Mouse (Mus musculus) layer of hippocampus, adult 2 months (tissue): Measurements from ENCODE around the gene Mafg. TPM values are rescaled to one million over a fixed set of nuclear protein-coding genes. Genes with fewer than 3 reads are reported as not detected.

Source experiments
- DNase-seq, 2 experiments: peaks; one replicate each; pipeline ENCODE4 v3.0.0; 2022; ENCODE audit warnings: low spot score in 2 of 2
- H3K27ac ChIP-seq: fragments of 200-600 bp; 2 replicates; pipeline ENCODE4 v1.8.1; 2022
- H3K4me3 ChIP-seq: fragments of 200-600 bp; 2 replicates; pipeline ENCODE4 v1.8.1; 2022; ENCODE audit warnings: mild to moderate bottlenecking
- CTCF ChIP-seq: fragments of 200-600 bp; conservative IDR thresholded peaks from 2 replicates; pipeline ENCODE4 v1.8.1; 2022; ENCODE audit warnings: antibody characterized with exemption, mild to moderate bottlenecking, moderate library complexity
- total RNA-seq, 2 experiments: library from RNA; stranded (reverse); gene quantifications; 2 replicates each; pipeline ENCODE4 v1.2.3; 2021

Gene Mafg
- total RNA-seq, 2 experiments from 2014 or later: 71.6 to 80.3 TPM

- Histone ChIP-seq H3K4me3 (no peak overlapping the region), H3K27ac (no peak overlapping the region)
- no peak for TF ChIP-seq CTCF
- DNase-seq: no peak
These were observed 19.4 kb downstream of the Mafg start for GRCm38 (mm10) chr11:120613976-120614375.

- no peak for DNase-seq
- no peak for TF ChIP-seq CTCF
- H3K4me3 ChIP-seq: no peak overlapping the region
- no peak overlapping the region for H3K27ac ChIP-seq
These were observed 19.9 kb downstream of the Mafg start for GRCm38 (mm10) chr11:120613481-120613972.

DNA sequence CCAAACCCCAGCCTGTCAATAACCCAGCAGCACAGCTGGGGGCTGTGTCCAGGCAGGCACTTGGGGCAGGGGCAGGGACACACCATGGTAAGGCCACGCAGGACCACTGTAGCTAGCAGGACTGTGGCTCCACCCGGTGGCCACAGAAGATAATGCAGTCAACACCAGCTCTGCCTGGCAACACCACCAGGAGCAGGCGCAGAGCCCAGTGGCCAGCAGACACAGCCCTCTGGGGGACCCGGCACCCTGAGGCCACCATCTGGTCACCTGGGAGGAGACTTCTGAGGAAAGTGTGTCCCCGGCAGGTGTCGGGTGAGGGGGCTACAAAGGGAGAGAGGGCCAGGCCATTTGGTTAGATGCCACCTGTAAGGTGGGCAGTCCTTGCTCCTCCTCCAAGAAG, 20.6 kb downstream of the Mafg start:
- DNase-seq: peak; percentile 58 to 76
- H3K27ac ChIP-seq: no peak overlapping the region
- H3K4me3 ChIP-seq: no peak overlapping the region
- TF ChIP-seq CTCF: peak; percentile 90

DNA sequence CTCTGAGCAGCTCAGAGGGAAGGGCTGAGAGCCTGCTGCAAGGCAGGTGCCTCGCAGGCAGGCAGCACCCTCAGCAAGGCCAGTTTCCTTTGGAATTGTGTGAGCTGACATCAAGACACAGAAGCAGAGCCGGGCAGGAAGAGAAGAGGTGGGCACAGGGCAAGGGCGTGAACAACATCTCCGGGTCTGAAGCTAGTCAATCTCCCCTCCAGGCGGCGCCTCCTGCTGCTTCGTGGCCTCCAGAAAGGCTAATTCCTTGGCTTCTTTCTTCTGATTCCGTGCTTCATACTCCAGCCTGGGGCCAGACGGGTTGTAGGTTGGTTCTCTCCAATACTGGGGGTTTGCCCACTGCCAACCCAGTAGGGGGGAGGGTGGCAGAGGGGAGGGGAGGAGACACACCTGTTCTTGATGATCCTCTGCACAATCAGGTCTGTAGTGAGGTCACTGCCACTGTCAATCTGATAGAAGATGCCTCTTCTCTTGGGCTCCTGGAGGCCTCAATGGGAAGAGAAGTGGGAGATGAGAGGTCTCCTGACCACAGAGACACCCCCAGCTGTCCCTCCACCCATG, 22.8 kb downstream of the Mafg start:
- no peak for TF ChIP-seq CTCF
- Histone ChIP-seq H3K27ac (no peak overlapping the region), H3K4me3 (no peak overlapping the region)
- DNase-seq: no peak

DNA sequence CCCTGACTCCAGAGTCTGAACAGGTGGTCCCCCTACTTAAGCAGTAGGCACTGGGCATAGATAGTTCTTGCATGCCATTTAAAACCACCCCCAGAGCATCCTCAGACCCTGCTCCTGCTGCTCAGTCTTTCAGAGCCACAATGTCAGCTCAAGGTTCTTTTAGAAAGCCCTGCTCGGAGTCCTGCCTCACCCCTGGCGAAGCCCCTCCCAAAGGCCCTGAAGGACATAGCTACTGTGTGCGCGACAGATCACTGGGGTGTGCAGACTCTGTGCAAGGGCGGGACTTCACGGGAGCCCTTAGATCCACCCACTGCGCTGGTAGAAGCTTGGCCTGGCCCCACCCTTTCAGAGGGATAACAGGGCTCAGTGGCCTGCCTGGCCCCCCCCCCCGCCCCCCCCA, 24.1 kb downstream of the Mafg start:
- TF ChIP-seq CTCF: no peak
- DNase-seq: no peak
- Histone ChIP-seq H3K27ac (no peak overlapping the region), H3K4me3 (no peak overlapping the region)

DNA sequence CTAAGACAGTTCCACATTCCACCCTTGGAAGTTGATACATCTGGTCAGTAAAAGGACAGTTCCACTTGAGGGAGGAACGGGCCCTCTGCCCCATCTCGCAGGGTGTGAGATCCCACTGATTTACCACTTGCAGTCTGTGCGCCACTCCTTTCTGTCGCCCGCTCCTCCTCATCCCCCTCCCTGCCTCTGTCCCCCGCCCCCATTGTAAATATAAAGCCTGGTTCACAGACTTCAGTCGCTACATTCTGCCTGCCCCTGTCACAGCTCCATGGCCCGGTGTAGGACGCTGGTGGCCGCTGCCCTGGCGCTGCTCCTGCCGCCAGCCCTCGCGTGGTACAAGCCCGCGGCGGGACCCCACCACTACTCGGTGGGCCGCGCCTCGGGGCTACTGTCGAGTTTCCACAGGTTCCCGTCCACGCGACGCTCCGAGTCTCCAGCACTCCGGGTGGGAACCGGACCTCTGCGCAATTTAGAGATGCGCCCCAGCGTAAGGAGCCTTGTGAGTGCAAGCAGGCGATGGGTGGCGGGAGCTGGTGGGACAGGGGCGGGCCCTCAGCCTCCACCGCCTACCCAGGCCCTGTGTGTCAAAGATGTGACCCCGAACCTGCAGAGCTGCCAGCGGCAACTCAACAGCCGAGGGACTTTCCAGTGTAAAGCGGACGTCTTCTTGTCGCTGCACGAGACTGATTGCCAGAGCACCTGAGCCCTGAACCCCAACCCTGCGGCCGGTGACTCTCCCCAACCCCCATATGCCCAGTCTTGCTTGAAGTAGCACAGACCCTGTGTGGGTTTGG, 25.0 kb downstream of the Mafg start, which contains the start of gene Npb:
Gene Npb (plus strand): TSS at position 237 of the 794 bp plus-strand sequence.
- no peak within 1 kb of the TSS; the same call in 1 of the 2 replicates for H3K4me3 ChIP-seq
- TF ChIP-seq CTCF: no peak
- H3K27ac ChIP-seq: no peak within 1 kb of the TSS
- DNase-seq: no peak

GRCm38 (mm10) chr11:120606764-120607163, 26.6 kb downstream of the Mafg start:
- no peak for DNase-seq
- H3K27ac ChIP-seq: no peak overlapping the region
- no peak for TF ChIP-seq CTCF
- no peak overlapping the region for H3K4me3 ChIP-seq

GRCm38 (mm10) chr11:120605667-120606066, 27.7 kb downstream of the Mafg start:
- peak overlapping the region; percentile 10; the same call in 1 of the 2 replicates for H3K27ac ChIP-seq
- no peak for TF ChIP-seq CTCF
- no peak for DNase-seq
- no peak overlapping the region for H3K4me3 ChIP-seq

GRCm38 (mm10) chr11:120603545-120603944, 29.9 kb downstream of the Mafg start:
- H3K27ac ChIP-seq: no peak overlapping the region
- DNase-seq: no peak
- TF ChIP-seq CTCF: no peak
- no peak overlapping the region for H3K4me3 ChIP-seq

- Histone ChIP-seq H3K27ac (no peak overlapping the region), H3K4me3 (no peak overlapping the region)
- DNase-seq: no peak
- no peak for TF ChIP-seq CTCF
These were observed 32.7 kb downstream of the Mafg start for GRCm38 (mm10) chr11:120600716-120601115.

- no peak for DNase-seq
- Histone ChIP-seq H3K27ac (peak overlapping the region; percentile 88; the same call in 1 of the 2 replicates), H3K4me3 (peak overlapping the region; percentile 78)
- TF ChIP-seq CTCF: no peak
These were observed 34.3 kb downstream of the Mafg start for GRCm38 (mm10) chr11:120598990-120599549.

GRCm38 (mm10) chr11:120598283-120598989, 35.0 kb downstream of the Mafg start, which contains the start of the genes Alyref and Anapc11:
Alyref (minus strand) TSS chr11:120598365.
Anapc11 (plus strand) TSS chr11:120598421.
- peak within 1 kb of the TSS; percentile 78 for H3K4me3 ChIP-seq
- TF ChIP-seq CTCF: peak; percentile 28; the same call in 1 of the 2 replicates
- peak within 1 kb of the TSS; percentile 88 for H3K27ac ChIP-seq
- peak; percentile 90 to 93 for DNase-seq
